Mouse (Mus musculus): ENCODE measurements around the gene Limk2. TPM values are rescaled to one million over a fixed set of nuclear protein-coding genes. Genes with fewer than 3 reads are reported as not detected.

The Limk2 gene
- 47.1 and 49.6 TPM in 2 replicates for total RNA-seq (2014; fragmentation: Nextera tagmentation)
- 33.0 and 38.9 TPM in 2 replicates for total RNA-seq (2017)
- polyA plus RNA-seq (2012), result 44.9 and 46.1 TPM in 2 replicates

DNA sequence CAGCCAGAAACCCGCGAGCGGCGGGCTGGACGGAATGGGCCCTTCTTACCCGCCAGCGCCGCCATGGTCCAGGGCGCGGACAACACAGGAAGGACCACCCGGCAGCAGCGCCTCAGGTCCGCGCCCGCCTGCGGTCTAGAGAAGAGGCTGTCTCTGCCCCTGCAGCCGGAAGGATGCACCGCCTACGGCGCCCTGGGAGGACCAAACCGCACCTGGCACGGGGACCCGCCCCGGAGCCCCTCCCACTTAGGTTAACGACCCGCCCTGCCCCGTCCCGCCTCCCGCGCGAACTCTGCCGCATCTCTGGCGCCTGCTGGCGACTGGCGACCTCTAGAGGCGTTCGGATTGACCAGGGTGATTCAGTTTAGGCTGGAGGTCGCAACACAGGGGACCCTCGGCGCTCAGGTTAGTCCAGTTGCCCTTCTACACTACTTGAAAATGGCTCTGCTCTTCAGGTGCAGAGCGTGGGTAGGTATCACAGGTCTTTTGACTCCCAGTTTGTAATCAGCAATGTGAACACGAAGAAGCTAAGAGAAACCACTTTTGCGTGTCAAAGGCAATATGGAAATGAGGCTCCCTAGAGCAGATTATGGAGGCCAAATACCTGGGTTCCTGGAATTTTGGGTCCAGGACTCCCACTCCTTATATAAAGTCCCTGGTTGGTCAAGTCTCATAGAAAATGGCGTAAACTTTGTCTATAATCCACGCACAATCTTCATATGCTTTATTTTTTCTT lies at the start of gene Limk2:
Limk2 (minus strand) TSS at position 193 of the 736 bp plus-strand sequence.
- TF ChIP-seq TAL1 (conservative IDR thresholded peaks at IDR 0.05; ENCODE audit: low read depth, low read length) (no peak), GATA2 (IDR thresholded peaks at IDR 0.05; ENCODE audit: borderline replicate concordance, low read depth, low read length) (no peak), CTCF (IDR thresholded peaks at IDR 0.05; ENCODE audit: low read depth, low read length) (peak; percentile 25; the same call in 1 of the 2 replicates)
- H3K4me3 ChIP-seq (ENCODE audit: low read depth, low read length), result peak within 1 kb of the TSS; percentile 82
- H3K27me3 ChIP-seq (ENCODE audit: insufficient read depth, low read length), result no peaks in the 10 kb centered on the region
- H3K9me3 ChIP-seq (replicated peaks), result no peaks in the 10 kb centered on the region
- ATAC-seq (ENCODE audit: extremely low read depth, insufficient number of reproducible peaks, low FRiP score, poor library complexity, severe bottlenecking) (peak; percentile 83), DNase-seq (ENCODE audit: low spot score) (peak; percentile 96)
- peaks cover 41% of the 10 kb centered on the region for H3K4me1 ChIP-seq (ENCODE audit: insufficient read depth, low read depth, low read length)
- peaks cover 29% of the 10 kb centered on the region for H3K36me3 ChIP-seq (replicated peaks)

- Histone ChIP-seq H3K27me3 (ENCODE audit: insufficient read depth, low read length) (peaks cover 7% of the 10 kb centered on the region), H3K4me1 (ENCODE audit: insufficient read depth, low read depth, low read length) (peaks cover 13% of the 10 kb centered on the region), H3K9me3 (replicated peaks) (no peaks in the 10 kb centered on the region), H3K4me3 (ENCODE audit: low read depth, low read length) (no peak overlapping the region), H3K36me3 (replicated peaks) (peaks cover 34% of the 10 kb centered on the region)
- no peak for ATAC-seq (ENCODE audit: extremely low read depth, insufficient number of reproducible peaks, low FRiP score, poor library complexity, severe bottlenecking)
- no peak for DNase-seq (ENCODE audit: low spot score)
- TF ChIP-seq GATA1 (IDR thresholded peaks at IDR 0.05; ENCODE audit: borderline replicate concordance, low read length) (no peak), GATA2 (IDR thresholded peaks at IDR 0.05; ENCODE audit: borderline replicate concordance, low read depth, low read length) (no peak), TAL1 (conservative IDR thresholded peaks at IDR 0.05; ENCODE audit: low read depth, low read length) (no peak), POLR2AphosphoS5 (IDR thresholded peaks at IDR 0.05; ENCODE audit: insufficient replicate concordance, low read depth, low read length) (no peak), CTCF (IDR thresholded peaks at IDR 0.05; ENCODE audit: low read depth, low read length) (no peak)
Measured at GRCm38 (mm10) chr11:3458428-3459104, 49.6 kb upstream of the Limk2 start.

- DNase-seq (ENCODE audit: low spot score) (peak; percentile 14), ATAC-seq (ENCODE audit: extremely low read depth, insufficient number of reproducible peaks, low FRiP score, poor library complexity, severe bottlenecking) (no peak)
- Histone ChIP-seq H3K4me3 (ENCODE audit: low read depth, low read length) (no peak overlapping the region), H3K27me3 (ENCODE audit: insufficient read depth, low read length) (peaks cover 4% of the 10 kb centered on the region), H3K9me3 (replicated peaks) (no peaks in the 10 kb centered on the region), H3K4me1 (ENCODE audit: insufficient read depth, low read depth, low read length) (peaks cover 27% of the 10 kb centered on the region), H3K36me3 (replicated peaks) (peaks cover 37% of the 10 kb centered on the region)
- TF ChIP-seq GATA2 (IDR thresholded peaks at IDR 0.05; ENCODE audit: borderline replicate concordance, low read depth, low read length) (no peak), TAL1 (conservative IDR thresholded peaks at IDR 0.05; ENCODE audit: low read depth, low read length) (no peak), CTCF (IDR thresholded peaks at IDR 0.05; ENCODE audit: low read depth, low read length) (peak; percentile 92)
Measured at GRCm38 (mm10) chr11:3456354-3456753, 47.4 kb upstream of the Limk2 start.

- no peak for TF ChIP-seq GATA2 (IDR thresholded peaks at IDR 0.05; ENCODE audit: borderline replicate concordance, low read depth, low read length)
- no peak for TF ChIP-seq GATA1 (IDR thresholded peaks at IDR 0.05; ENCODE audit: borderline replicate concordance, low read length)
- TF ChIP-seq CTCF (IDR thresholded peaks at IDR 0.05; ENCODE audit: low read depth, low read length), result no peak
- TF ChIP-seq TAL1 (conservative IDR thresholded peaks at IDR 0.05; ENCODE audit: low read depth, low read length), result no peak
- TF ChIP-seq POLR2AphosphoS5 (IDR thresholded peaks at IDR 0.05; ENCODE audit: insufficient replicate concordance, low read depth, low read length), result no peak
Measured at GRCm38 (mm10) chr11:3454506-3454905, 45.5 kb upstream of the Limk2 start.

GRCm38 (mm10) chr11:3453467-3453866 lies 44.5 kb upstream of the Limk2 start:
- TF ChIP-seq TAL1 (conservative IDR thresholded peaks at IDR 0.05; ENCODE audit: low read depth, low read length) (no peak), GATA2 (IDR thresholded peaks at IDR 0.05; ENCODE audit: borderline replicate concordance, low read depth, low read length) (no peak), GATA1 (IDR thresholded peaks at IDR 0.05; ENCODE audit: borderline replicate concordance, low read length) (no peak), CTCF (IDR thresholded peaks at IDR 0.05; ENCODE audit: low read depth, low read length) (no peak), POLR2AphosphoS5 (IDR thresholded peaks at IDR 0.05; ENCODE audit: insufficient replicate concordance, low read depth, low read length) (no peak)
- Histone ChIP-seq H3K27me3 (ENCODE audit: insufficient read depth, low read length) (no peaks in the 10 kb centered on the region), H3K4me3 (ENCODE audit: low read depth, low read length) (peak overlapping the region; percentile 60; the same call in 1 of the 2 replicates), H3K36me3 (replicated peaks) (peaks cover 37% of the 10 kb centered on the region), H3K9me3 (replicated peaks) (no peaks in the 10 kb centered on the region), H3K4me1 (ENCODE audit: insufficient read depth, low read depth, low read length) (peaks cover 38% of the 10 kb centered on the region)
- DNase-seq (ENCODE audit: low spot score) (peak; percentile 29), ATAC-seq (ENCODE audit: extremely low read depth, insufficient number of reproducible peaks, low FRiP score, poor library complexity, severe bottlenecking) (no peak)

More at GRCm38 (mm10) chr11:3454506-3454905, 45.5 kb upstream of the Limk2 start:
- Histone ChIP-seq H3K27me3 (ENCODE audit: insufficient read depth, low read length) (no peaks in the 10 kb centered on the region), H3K36me3 (replicated peaks) (peaks cover 37% of the 10 kb centered on the region), H3K9me3 (replicated peaks) (no peaks in the 10 kb centered on the region), H3K4me3 (ENCODE audit: low read depth, low read length) (no peak overlapping the region), H3K4me1 (ENCODE audit: insufficient read depth, low read depth, low read length) (peaks cover 37% of the 10 kb centered on the region)
- ATAC-seq (ENCODE audit: extremely low read depth, insufficient number of reproducible peaks, low FRiP score, poor library complexity, severe bottlenecking) (no peak), DNase-seq (ENCODE audit: low spot score) (no peak)

DNA sequence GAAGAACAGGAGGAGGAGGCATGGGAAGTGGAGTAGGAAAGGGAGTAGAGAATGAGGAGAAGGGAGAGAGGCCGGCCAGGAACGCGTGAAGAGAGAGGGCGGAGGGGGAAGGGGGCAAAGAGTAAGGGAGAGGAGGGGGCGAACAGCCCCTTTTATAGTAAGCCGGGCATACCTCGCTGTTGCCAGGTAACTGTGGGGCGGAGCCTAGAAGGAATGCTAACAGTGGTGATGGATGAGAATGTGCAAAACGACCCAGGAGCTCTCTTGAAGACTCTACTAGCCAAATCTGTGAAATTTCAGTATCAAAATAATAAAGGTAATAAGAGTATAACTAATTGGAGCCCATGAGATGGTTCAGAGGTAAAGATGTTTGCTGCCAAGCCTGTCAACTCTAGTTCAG lies 43.8 kb upstream of the Limk2 start:
- Histone ChIP-seq H3K27me3 (ENCODE audit: insufficient read depth, low read length) (no peaks in the 10 kb centered on the region), H3K9me3 (replicated peaks) (no peaks in the 10 kb centered on the region), H3K4me1 (ENCODE audit: insufficient read depth, low read depth, low read length) (peaks cover 42% of the 10 kb centered on the region), H3K36me3 (replicated peaks) (peaks cover 39% of the 10 kb centered on the region), H3K4me3 (ENCODE audit: low read depth, low read length) (peak overlapping the region; percentile 87)
- TF ChIP-seq GATA1 (IDR thresholded peaks at IDR 0.05; ENCODE audit: borderline replicate concordance, low read length), result no peak
- TF ChIP-seq TAL1 (conservative IDR thresholded peaks at IDR 0.05; ENCODE audit: low read depth, low read length), result no peak
- no peak for TF ChIP-seq GATA2 (IDR thresholded peaks at IDR 0.05; ENCODE audit: borderline replicate concordance, low read depth, low read length)
- TF ChIP-seq CTCF (IDR thresholded peaks at IDR 0.05; ENCODE audit: low read depth, low read length), result no peak
- no peak for TF ChIP-seq POLR2AphosphoS5 (IDR thresholded peaks at IDR 0.05; ENCODE audit: insufficient replicate concordance, low read depth, low read length)
- ATAC-seq (ENCODE audit: extremely low read depth, insufficient number of reproducible peaks, low FRiP score, poor library complexity, severe bottlenecking), result no peak
- DNase-seq (ENCODE audit: low spot score), result no peak

Measured in G1E (cell line).